Mouse (Mus musculus): ENCODE results near the gene Ift81.

DNA sequence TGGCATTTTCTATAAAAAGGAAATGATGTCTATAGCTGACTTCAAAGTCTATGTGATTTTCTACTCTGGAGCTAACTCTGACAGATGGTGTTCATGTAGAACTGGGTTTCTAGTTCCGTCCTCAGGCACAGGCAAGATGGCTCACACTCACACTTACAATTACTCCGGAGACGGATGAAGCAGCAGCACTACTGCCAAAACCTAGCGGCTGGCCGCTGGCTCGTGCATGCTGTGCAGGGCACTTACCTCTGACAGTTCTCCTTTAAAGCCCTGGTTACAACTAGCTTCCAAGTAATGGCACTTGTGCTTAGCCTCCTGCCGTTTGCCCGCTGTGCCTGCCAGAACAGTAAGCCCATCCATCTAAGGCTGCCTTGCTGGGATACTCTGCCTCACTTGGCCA is 47.7 kb downstream of the Ift81 start:
- TF ChIP-seq CTCF (IDR thresholded peaks at IDR 0.05; ENCODE audit: low read depth) = no peak
- TF ChIP-seq EP300 (IDR thresholded peaks at IDR 0.05; ENCODE audit: low read depth) = no peak
